Mouse (Mus musculus) liver, adult 2 months (tissue): Measurements from ENCODE around the gene Fbxw2.

ENCODE experiments used
- CTCF ChIP-seq: fragments of 200-500 bp; IDR thresholded peaks from 2 replicates; pipeline ENCODE4 v1.5.1; 2011; ENCODE audit warnings: low read depth, low read length, control low read depth
- POLR2A ChIP-seq: fragments of 200-500 bp; IDR thresholded peaks from 2 replicates; pipeline ENCODE4 v1.6.1; 2011; ENCODE audit warnings: low read length, control low read depth; ENCODE audit not compliant: insufficient read depth; ENCODE audit errors: extremely low read depth

DNA sequence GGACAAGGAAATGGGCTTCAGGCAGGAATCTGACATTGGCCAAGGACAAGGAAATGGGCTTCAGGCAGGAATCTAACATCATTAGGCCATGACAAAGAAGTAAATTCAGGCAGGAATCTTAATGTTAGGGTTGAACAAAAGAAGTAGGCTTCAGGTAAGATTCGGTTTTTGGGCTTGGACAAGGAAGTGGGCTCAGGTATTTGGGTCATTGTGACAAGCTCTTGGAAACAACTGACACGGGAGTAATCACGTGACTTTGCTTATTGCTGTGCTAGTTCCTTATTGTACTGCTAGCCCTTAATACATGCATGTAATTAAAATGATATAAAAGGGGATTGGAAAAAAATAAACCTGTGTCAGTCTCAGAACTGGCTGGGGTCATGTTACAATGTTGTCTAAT is 9.6 kb upstream of the Fbxw2 start:
- no peak for TF ChIP-seq POLR2A
- TF ChIP-seq CTCF = no peak
